Mouse (Mus musculus) left cerebral cortex, adult 2 months (tissue): ENCODE data around the gene Psma5. TPM values are rescaled to one million over a fixed set of nuclear protein-coding genes. Genes with fewer than 3 reads are reported as not detected.

Source experiments
- DNase-seq, 2 experiments: peaks; one replicate each; pipeline ENCODE4 v3.0.0; 2021 to 2022; ENCODE audit warnings: low spot score in 2 of 2, mixed read lengths in 1 of 2; ENCODE audit errors: extremely low spot score in 1 of 2
- H3K27ac ChIP-seq: fragments of 200-600 bp; 2 replicates; pipeline ENCODE4 v1.8.1; 2022
- H3K4me3 ChIP-seq: fragments of 200-600 bp; 2 replicates; pipeline ENCODE4 v1.8.1; 2022
- CTCF ChIP-seq: fragments of 200-600 bp; IDR thresholded peaks from 2 replicates; pipeline ENCODE4 v1.8.1; 2022; ENCODE audit warnings: antibody characterized with exemption, mild to moderate bottlenecking, moderate library complexity
- intact Hi-C: fragments of 180-260 bp; cut with DNase I; formaldehyde crosslinking; loops from one replicate; pipeline ENCODE4 v1.15.1; 2025
- total RNA-seq, 2 experiments: library from RNA; stranded (reverse); gene quantifications; 2 replicates each; pipeline ENCODE4 v1.2.3; 2021

Gene Psma5
- total RNA-seq, 2 experiments from 2014 or later: 64.9 to 80.9 TPM

DNA sequence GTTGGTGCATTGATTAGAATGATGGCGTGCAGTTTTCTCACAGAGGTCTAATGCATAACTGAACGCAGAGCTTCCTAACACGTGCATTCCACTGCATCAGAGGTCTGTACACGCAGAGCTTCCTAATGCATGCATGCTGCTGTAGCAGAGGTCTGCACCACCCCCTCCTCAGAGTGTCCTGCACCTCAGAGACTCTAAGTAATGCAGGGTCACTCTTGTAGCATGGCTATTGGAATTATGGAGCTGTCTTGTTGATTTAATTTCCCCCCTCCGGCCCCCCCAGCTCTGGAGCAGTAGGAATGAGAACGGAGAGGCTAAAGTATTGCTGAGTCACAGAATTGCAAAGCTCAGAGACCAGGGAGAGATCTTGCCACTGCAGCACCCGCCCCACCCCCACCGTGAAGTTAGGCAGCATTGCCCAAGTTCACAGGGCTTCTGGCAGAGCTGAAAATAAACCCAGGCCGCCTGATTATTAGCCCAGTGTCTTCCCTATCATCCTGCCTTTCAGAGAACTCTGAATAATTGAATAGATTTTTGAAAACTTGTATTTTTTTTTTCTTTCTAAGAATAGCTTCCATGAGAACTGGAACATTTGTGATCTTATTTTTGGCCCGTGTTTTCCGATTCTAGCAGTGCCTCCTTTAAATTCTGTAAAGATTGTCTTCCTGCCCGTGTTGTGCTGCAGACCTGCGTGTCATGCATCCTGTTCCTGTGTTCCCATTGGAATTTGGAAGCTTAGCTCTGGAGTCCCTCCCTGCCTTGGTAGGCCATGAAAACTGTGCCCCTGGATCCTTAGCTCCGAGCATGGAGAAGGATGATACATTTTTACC, 39.7 kb downstream of the Psma5 start:
- no peak for TF ChIP-seq CTCF
- intact Hi-C loops: loop anchor here (5.0 kb wide), 1 partner anchor 86 kb away; the partner anchor contains the start of gene Psrc1
- H3K4me3 ChIP-seq: peak overlapping the region; percentile 19; the same call in 1 of the 2 replicates
- peak; percentile 56 to 59 for DNase-seq
- peak overlapping the region; percentile 93 for H3K27ac ChIP-seq

DNA sequence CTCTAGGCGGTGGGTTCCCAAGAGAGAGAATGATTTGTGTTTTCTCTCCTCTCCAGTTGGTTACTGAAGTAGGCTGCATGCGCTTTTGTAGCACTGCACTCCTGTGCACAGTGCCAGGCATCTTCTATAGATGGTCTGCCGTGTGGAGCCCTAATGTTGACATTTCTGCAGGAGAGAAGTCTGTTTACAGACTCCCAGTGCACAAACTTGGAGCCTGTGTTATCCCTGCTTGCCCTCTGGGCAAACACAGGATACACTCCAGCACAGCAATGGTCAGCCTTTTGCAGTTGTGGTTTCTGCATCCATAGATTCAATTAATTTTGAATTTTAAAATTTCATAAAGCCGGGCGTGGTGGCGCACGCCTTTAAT, 40.3 kb downstream of the Psma5 start:
- intact Hi-C loops: loop anchor here (5.0 kb wide), 1 partner anchor 85 kb away; the partner anchor contains the start of gene Psrc1
- peak overlapping the region; percentile 93 for H3K27ac ChIP-seq
- DNase-seq: no peak
- TF ChIP-seq CTCF: no peak
- H3K4me3 ChIP-seq: no peak overlapping the region; the same call in 1 of the 2 replicates

DNA sequence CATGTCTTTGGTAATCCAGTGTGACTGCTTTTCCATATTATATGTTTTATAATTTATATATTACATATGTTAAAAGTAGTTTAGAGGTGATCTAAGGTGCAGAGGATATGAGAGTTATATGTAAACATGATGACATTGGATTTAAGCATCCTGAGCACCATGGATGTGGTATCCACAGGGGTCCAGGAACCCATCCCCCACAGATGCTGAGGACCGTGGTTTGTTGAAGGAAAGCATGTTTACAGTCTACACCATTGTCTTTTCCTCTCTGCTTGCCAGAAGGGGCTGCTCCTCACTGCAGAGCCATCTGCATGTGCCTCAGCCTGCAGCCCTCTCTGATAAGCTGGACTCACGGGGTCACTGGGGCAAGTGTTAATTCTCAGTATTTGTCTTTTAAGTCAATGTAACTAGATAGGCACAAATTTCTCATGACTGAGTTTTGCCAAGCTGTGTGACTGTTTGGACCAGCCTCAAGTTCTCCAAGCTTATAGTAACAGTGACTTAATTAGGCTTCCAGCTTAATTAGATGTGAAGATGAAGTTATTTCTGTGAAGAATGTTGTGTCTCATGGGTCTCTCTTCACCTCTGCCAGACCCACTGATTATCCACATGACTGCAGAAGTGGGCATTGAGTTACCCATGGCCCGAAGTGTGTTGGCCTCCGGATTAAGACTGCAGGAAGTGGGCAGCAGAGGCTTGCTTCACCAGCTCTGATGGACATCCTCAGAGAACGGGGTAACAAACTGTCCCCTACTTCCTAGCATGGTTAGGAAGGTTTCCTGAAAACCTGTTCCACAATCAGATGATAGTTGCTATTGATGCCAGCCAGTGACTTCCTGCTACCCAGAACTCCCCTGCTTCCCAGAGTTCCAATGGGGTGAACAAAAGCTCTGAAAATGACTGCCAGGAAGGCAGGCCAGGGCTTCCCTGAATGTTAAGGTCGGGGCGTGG, 41.2 kb downstream of the Psma5 start:
- Histone ChIP-seq H3K4me3 (no peak overlapping the region), H3K27ac (peak overlapping the region; percentile 93)
- DNase-seq: no peak
- intact Hi-C loops: loop anchor here (5.0 kb wide), 1 partner anchor 84 kb away; the partner anchor contains the start of gene Psrc1
- TF ChIP-seq CTCF: no peak

DNA sequence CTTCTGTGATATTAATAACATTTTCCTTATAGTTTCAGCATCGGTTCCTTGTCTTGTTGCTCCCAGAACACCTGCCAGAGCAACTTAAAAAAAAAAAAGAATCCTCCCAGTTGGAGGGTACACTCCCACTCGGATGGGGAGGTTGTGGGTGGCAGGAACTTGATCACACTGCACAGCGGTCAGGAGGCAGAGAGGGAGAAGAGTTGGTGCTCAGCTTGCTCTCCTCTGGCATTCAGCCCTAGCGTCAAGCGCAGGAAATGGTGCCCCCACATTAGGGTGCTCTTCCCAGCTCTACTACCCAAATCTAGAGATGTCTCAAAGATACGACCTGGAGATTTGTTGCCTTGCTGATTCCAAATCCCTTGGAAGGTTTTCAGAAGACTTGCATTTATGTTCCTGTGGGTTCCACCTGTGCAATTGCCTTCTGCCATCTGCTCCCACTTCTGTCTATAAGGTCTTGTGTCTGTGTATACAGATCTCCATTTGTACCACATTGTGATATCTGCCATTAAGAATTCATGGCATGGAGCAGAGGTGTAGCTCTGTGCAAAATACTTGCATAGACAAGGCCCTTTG, 43.8 kb downstream of the Psma5 start:
- intact Hi-C loops: no loop called here
- no peak for TF ChIP-seq CTCF
- Histone ChIP-seq H3K4me3 (no peak overlapping the region), H3K27ac (peak overlapping the region; percentile 44; the same call in 1 of the 2 replicates)
- DNase-seq: peak in 1 of 2 experiments; percentile 51

DNA sequence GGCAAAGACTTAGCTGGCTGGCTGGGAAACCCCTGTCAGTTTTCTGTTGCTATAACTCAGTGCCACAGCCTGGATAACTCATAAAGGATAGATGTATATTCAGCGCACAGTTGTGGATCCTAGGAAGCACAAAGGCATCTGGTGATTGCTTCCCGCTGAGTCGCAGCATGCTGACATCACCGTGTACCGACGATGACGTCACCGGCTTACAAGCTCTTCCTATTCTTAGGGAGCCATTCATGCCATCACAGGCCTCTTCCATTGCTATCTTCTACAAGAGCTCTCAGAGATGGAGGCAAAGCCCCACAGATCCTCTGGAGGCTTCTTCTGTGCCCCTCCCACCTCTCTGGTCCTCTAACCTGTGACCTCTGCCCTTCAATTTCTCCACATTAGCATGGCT, 47.0 kb downstream of the Psma5 start:
- no peak for TF ChIP-seq CTCF
- no peak overlapping the region for H3K4me3 ChIP-seq
- no peak for DNase-seq
- intact Hi-C loops: no loop called here
- H3K27ac ChIP-seq: no peak overlapping the region

DNA sequence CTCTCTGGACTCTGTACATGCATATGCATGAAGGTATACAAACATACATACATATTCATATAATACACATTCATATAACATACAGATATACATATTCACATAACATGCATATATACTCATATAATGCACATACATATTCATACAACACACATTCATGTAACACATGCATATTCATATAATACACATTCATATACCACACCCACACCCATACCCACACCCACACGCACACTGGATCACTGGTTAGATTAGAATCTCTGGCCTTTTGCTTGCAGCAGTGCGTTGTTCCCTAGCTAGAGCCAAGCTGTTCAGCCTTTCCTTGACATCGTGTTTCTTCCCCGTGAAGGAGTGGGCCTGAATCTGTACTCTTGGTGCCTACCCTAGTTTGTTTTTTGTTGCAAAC, 48.0 kb downstream of the Psma5 start:
- intact Hi-C loops: no loop called here
- H3K27ac ChIP-seq: no peak overlapping the region; the same call in 1 of the 2 replicates
- no peak overlapping the region for H3K4me3 ChIP-seq
- TF ChIP-seq CTCF: no peak
- no peak for DNase-seq

DNA sequence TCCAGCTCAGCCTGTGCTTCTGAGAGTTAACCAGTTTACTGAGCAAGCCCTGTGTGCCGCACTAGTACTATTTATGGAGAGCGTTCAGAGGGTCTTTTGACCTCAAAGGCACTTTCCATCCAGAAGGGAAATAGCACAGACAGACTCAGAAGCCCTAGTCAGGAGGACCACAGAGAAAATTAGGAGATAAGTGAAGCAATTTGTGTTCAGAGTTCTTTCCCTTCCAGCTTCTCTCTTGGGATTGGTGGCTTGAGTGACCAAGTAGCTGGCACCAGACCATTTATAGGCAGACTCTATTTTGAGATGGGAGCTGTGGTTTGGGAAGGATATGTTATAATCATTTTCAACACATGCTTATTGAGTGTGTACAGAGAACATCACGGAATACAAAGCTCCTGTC, 49.7 kb downstream of the Psma5 start:
- Histone ChIP-seq H3K4me3 (no peak overlapping the region), H3K27ac (peak overlapping the region; percentile 58)
- TF ChIP-seq CTCF: no peak
- intact Hi-C loops: no loop called here
- DNase-seq: no peak

DNA sequence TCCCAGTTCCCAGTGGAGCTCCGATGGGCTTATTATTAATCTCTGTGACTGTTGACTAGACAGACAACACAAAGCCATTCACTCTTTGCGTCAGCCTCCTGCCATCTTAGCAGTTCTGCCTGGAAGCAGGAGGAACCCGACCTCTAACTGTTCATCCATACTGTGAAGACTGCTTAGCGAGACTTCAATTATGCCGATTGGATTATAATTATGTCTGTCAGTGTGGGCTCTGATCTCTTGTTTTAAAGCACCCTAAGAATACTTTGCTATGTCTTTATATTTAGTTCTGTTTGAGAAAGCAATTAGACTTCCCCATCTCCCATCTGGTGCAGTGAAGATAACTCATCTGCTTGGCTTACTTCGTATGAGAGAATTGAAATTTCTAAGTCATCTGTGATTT, 50.8 kb downstream of the Psma5 start:
- DNase-seq: no peak

DNA sequence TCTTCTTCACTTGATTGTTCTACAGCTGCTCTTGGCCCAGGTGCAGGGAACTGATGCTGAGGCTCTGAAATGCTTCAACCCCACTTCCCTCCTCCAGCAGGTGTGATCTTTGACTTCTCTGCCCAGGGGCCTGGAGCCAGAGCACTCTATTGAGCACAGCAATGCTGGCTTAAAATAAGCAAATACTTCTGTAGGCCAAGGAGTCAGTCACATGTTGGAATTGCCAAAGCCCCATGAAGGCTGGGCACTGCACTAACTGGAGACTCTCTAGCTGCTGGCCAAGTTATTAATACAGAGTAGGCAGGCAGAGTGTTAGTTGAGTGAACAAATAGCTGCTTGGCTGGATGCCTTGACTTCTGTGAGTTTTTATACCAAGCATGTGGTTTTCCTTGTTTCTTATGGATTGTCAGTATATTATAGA, 54.2 kb downstream of the Psma5 start:
- intact Hi-C loops: no loop called here
- Histone ChIP-seq H3K4me3 (no peak overlapping the region), H3K27ac (no peak overlapping the region; the same call in 1 of the 2 replicates)
- DNase-seq: no peak
- TF ChIP-seq CTCF: no peak

More for the DNA sequence above, 50.8 kb downstream of the Psma5 start:
- H3K27ac ChIP-seq: peak overlapping the region; percentile 58
- intact Hi-C loops: no loop called here
- no peak overlapping the region for H3K4me3 ChIP-seq
- TF ChIP-seq CTCF: no peak

DNA sequence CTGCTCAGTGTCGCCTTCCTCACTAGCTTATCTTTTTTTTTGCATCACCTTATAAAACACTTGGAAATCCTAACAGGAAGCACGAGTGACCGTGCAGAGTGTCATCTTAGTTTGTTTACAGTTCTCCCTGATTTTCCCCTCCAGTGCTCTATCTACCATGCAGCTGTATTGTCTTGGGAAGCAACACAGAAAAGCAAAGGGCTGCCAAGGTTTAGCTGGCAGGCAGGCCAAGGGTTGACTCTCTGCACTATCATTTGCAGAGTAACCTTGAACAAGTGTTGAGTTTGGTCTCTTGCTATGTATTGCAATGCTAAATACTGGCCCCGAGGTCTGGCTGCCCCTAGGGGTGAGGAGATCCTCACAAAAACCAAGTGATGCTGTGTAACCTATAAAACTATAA, 55.0 kb downstream of the Psma5 start:
- TF ChIP-seq CTCF: no peak
- Histone ChIP-seq H3K4me3 (no peak overlapping the region), H3K27ac (no peak overlapping the region)
- intact Hi-C loops: no loop called here
- DNase-seq: no peak

DNA sequence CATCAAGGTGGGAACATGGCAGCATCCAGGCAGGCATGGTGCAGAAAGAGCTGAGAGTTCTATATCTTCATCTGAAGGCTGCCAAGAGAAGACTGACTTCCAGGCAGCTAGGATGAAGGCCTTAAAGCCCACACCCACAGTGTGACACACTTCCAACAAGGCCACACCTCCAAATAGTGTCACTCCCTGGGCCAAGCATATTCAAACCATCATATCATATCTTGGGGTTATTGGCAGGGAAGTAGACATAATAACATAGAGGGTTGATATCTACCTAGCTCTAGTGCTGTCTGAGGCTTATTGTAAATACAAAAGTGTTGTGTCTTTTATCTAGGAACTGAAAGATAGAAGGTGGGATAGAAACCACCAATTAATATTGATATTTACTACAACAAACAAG, 55.7 kb downstream of the Psma5 start:
- Histone ChIP-seq H3K27ac (no peak overlapping the region), H3K4me3 (no peak overlapping the region)
- DNase-seq: no peak
- intact Hi-C loops: no loop called here
- TF ChIP-seq CTCF: no peak
